Comparison of ENCODE assay signal across 9 mouse cellular contexts in the genomic region with DNA sequence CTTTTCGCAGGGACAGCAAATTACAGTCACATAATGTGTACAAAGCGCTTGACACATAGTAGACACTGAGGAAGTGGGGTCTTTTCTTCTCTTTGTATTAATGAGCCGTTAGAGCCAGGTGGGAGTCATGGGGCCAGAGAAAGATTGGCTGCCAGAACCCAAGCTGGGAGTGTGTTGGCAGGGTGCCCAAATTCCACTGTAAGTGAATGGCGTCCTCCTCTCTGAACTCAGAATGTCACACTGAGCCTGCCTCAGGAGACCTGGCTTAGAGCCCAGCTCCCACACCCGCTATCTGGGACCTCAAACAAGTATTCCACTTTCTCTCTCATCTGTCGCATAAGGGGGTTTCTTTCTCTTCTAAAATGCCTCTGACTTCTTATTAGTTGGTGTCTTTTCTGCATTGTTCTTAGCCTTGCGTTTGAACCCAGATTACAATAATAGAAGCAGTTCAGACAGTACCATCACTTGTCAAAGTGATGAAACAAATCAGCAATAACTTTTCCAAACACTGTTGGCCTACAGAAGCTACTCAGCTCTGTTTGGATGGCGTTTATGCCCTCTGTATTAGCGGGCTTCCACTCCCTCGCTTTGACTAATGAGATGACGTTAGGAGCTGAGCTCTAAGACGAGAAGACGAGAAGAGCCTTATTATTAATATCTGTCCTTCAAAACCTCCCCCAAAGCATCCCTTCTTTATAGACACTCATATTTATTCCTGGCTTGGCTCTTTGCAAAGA. TPM values are rescaled to one million over a fixed set of nuclear protein-coding genes. Genes with fewer than 3 reads are reported as not detected.
DNase-seq lines count a peak whose midpoint lies in the region; ATAC-seq lines count a peak whose summit lies in the region.
"Had no signal": no experiment of that assay in that cellular context is flagged by ENCODE, and none has a peak within 500 bp of the region (broad histone marks: within the 10 kb centered on the region; RNA-seq: fewer than 3 reads in every experiment).

No protein-coding gene starts in this region.

- no peak overlapping the region for H3K9ac ChIP-seq in intestine, embryonic 14.5 days (ENCODE audit: low read length)
- no peak overlapping the region for H3K9ac ChIP-seq in limb, embryonic 13.5 days

- H3K4me3 ChIP-seq in intestine, embryonic 14.5 days (ENCODE audit: low read depth, low read length), result no peak overlapping the region
- H3K4me3 ChIP-seq in limb, embryonic 13.5 days, result no peak overlapping the region

- intact Hi-C loops in left cerebral cortex, postnatal 14 days (cut with DNase I), result no loop called here

- WGBS in intestine, embryonic 14.5 days, result 25% methylated on average over 13 of the region's 13 CpGs
- WGBS in limb, embryonic 13.5 days, result 19% methylated on average over 13 of the region's 13 CpGs

- DNase-seq in left cerebral cortex, postnatal 14 days (ENCODE audit: low spot score in 2 of 2), result peak; percentile 45 to 65
- no peak for DNase-seq in left cerebral cortex, adult 8-10 months (ENCODE audit: low spot score in 2 of 2)
- peak; percentile 10 to 27 for DNase-seq in cerebellum, adult 18-20 months
- peak; percentile 4 to 18 for DNase-seq in frontal cortex, postnatal 25 days (ENCODE audit: low spot score in 2 of 2)
- peak; percentile 84 for DNase-seq in intestine, embryonic 14.5 days (ENCODE audit: low spot score)
- peak; percentile 60 for DNase-seq in ovary, adult 18-20 months (ENCODE audit: low spot score)
- DNase-seq in spleen, postnatal 36 days (ENCODE audit: low spot score in 2 of 2), result no peak

- peak; percentile 46; the same call in 1 of the 2 replicates for ATAC-seq in intestine, embryonic 14.5 days (replicated peaks; ENCODE audit: low FRiP score, low TSS enrichment, low read depth)
- peak; percentile 86 for ATAC-seq in limb, embryonic 13.5 days (ENCODE audit: low FRiP score, low read depth)

- no peaks in the 10 kb centered on the region for H3K9me3 ChIP-seq in intestine, embryonic 14.5 days (ENCODE audit: control insufficient read depth, low read length)
- H3K9me3 ChIP-seq in limb, embryonic 13.5 days, result no peaks in the 10 kb centered on the region

- no peak overlapping the region for H3K27ac ChIP-seq in intestine, embryonic 14.5 days (ENCODE audit: low read depth)
- H3K27ac ChIP-seq in limb, embryonic 13.5 days, result peak overlapping the region; percentile 67

- H3K27me3 ChIP-seq in intestine, embryonic 14.5 days (replicated peaks; ENCODE audit: control insufficient read depth, insufficient read depth, low read length), result no peaks in the 10 kb centered on the region
- H3K27me3 ChIP-seq in limb, embryonic 13.5 days, result no peaks in the 10 kb centered on the region

- H3K4me2 ChIP-seq in intestine, embryonic 14.5 days (ENCODE audit: low read length), result peak overlapping the region; percentile 16
- peak overlapping the region; percentile 42 for H3K4me2 ChIP-seq in limb, embryonic 13.5 days (replicated peaks)

- H3K36me3 ChIP-seq in intestine, embryonic 14.5 days (ENCODE audit: control insufficient read depth, insufficient read depth, low read length), result no peaks in the 10 kb centered on the region
- H3K36me3 ChIP-seq in limb, embryonic 13.5 days, result no peaks in the 10 kb centered on the region
- H3K36me3 ChIP-seq: G1E had no signal

- H3K4me1 ChIP-seq in intestine, embryonic 14.5 days (replicated peaks; ENCODE audit: control insufficient read depth, insufficient read depth, low read length), result peaks cover 19% of the 10 kb centered on the region
- H3K4me1 ChIP-seq in limb, embryonic 13.5 days, result peaks cover 37% of the 10 kb centered on the region

RNA-seq across cellular contexts. Expression of gene Wif1, which starts 21.9 kb away (rescaled TPM):
- 1 to 10 TPM; 2.4 to 2.6 TPM for total RNA-seq in left cerebral cortex, postnatal 14 days (2021)
- total RNA-seq in left cerebral cortex, adult 8-10 months (2022), result 1 to 10 TPM; 1.0 to 1.8 (median 1.3) TPM
- 0.60 and 0.69 TPM in 2 replicates for polyA plus RNA-seq in intestine, embryonic 14.5 days (2014; fragmentation: Nextera tagmentation; extraction: Ambion mirVana)
- polyA plus RNA-seq in limb, embryonic 13.5 days (2015; fragmentation: Nextera tagmentation; extraction: Ambion mirVana), result 91.3 and 119 TPM in 2 replicates
- total RNA-seq: G1E had no signal
- polyA plus RNA-seq: G1E had no signal

Comparison
In these comparisons a context has a peak if more than half of its experiments do, and no peak if none do; other contexts are left out.
1. DNase-seq: peak in left cerebral cortex, postnatal 14 days (2 of 2), cerebellum, adult 18-20 months (2 of 2), frontal cortex, postnatal 25 days (2 of 2), intestine, embryonic 14.5 days (single experiment) and ovary, adult 18-20 months (single experiment); none in left cerebral cortex, adult 8-10 months (0 of 2) and spleen, postnatal 36 days (0 of 2).